Mouse (Mus musculus) left cerebral cortex, adult 6 months (tissue): ENCODE measurements around the gene Olfr1264. TPM values are rescaled to one million over a fixed set of nuclear protein-coding genes. Genes with fewer than 3 reads are reported as not detected.

ENCODE experiments used
- long read RNA-seq, 2 experiments: library from polyadenylated mRNA; unstranded; transcript quantifications; one replicate each; pipeline ENCODE4 v2.0.0; 2019 to 2020
- polyA plus RNA-seq: library from polyadenylated mRNA; unstranded; fragments of <200 nt; fragmentation: Nextera tagmentation; gene quantifications from 2 replicates; pipeline ENCODE4 v1.2.3, GENCODE M21; 2021

Olfr1264 gene
- not detected in 2 replicates for polyA plus RNA-seq
- long read RNA-seq, experiment 1: 0 reads
- long read RNA-seq, experiment 2: 0 reads

GRCm38 (mm10) chr2:90025477-90025876, at the start of gene Olfr1264:
Olfr1264 (minus strand) TSS chr2:90025577.

GRCm38 (mm10) chr2:90063494-90063893, 38.1 kb upstream of the Olfr1264 start, which contains the start of gene Olfr140:
Olfr140 (minus strand) TSS chr2:90063594.

GRCm38 (mm10) chr2:90035037-90035436, 9.7 kb upstream of the Olfr1264 start, which contains the start of gene Olfr1265:
Olfr1265 (plus strand) TSS chr2:90035337.

GRCm38 (mm10) chr2:90011831-90012230, 13.5 kb downstream of the Olfr1264 start, which contains the start of gene Olfr1263:
Olfr1263 (plus strand) TSS chr2:90012131.

GRCm38 (mm10) chr2:89999845-90000244, 25.5 kb downstream of the Olfr1264 start, which contains the start of gene Olfr1262:
Olfr1262 (plus strand) TSS chr2:90000145.

GRCm38 (mm10) chr2:89990921-89991320, 34.5 kb downstream of the Olfr1264 start, which contains the start of gene Olfr1261:
Olfr1261 (plus strand) TSS chr2:89991221.

GRCm38 (mm10) chr2:89974184-89974583, 51.2 kb downstream of the Olfr1264 start, which contains the start of gene Olfr1260:
Olfr1260 (plus strand) TSS chr2:89974340.

Other genes starting within 250 kb of the Olfr1264 start
- not detected in 2 replicates for gene Olfr1254, start 232.0 kb downstream of the Olfr1264 start, polyA plus RNA-seq
- gene Olfr1255, start 213.5 kb downstream of the Olfr1264 start, polyA plus RNA-seq: not detected in 2 replicates
- gene Olfr1256, start 184.0 kb downstream of the Olfr1264 start, polyA plus RNA-seq: not detected in 2 replicates
- not detected in 2 replicates for gene Olfr48, start 177.4 kb downstream of the Olfr1264 start, polyA plus RNA-seq
- gene Olfr1257, start 147.1 kb downstream of the Olfr1264 start, polyA plus RNA-seq: not detected in 2 replicates
- 0.01 TPM in 1 of 2 replicates, not detected in the other for gene Olfr1258, start 98.3 kb downstream of the Olfr1264 start, polyA plus RNA-seq
- not detected in 2 replicates for gene Olfr1259, start 76.9 kb downstream of the Olfr1264 start, polyA plus RNA-seq
- gene Olfr1260, start 51.2 kb downstream of the Olfr1264 start, polyA plus RNA-seq: not detected in 2 replicates
- not detected in 2 replicates for gene Olfr1261, start 34.4 kb downstream of the Olfr1264 start, polyA plus RNA-seq
- not detected in 2 replicates for gene Olfr1262, start 25.4 kb downstream of the Olfr1264 start, polyA plus RNA-seq
- not detected in 2 replicates for gene Olfr1263, start 13.4 kb downstream of the Olfr1264 start, polyA plus RNA-seq
- gene Olfr1265, start 9.8 kb upstream of the Olfr1264 start, polyA plus RNA-seq: not detected in 2 replicates
- gene Olfr140, start 38.0 kb upstream of the Olfr1264 start, polyA plus RNA-seq: not detected in 2 replicates
- gene Olfr1269, start 95.8 kb upstream of the Olfr1264 start, polyA plus RNA-seq: not detected in 2 replicates
- not detected in 2 replicates for gene Olfr32, start 116.7 kb upstream of the Olfr1264 start, polyA plus RNA-seq
- gene Olfr1270, start 127.5 kb upstream of the Olfr1264 start, polyA plus RNA-seq: not detected in 2 replicates
- not detected in 2 replicates for gene Olfr1506, start 198.9 kb upstream of the Olfr1264 start, polyA plus RNA-seq
- not detected in 2 replicates for gene Olfr142, start 232.0 kb upstream of the Olfr1264 start, polyA plus RNA-seq
- gene Olfr1271, start 245.5 kb upstream of the Olfr1264 start, polyA plus RNA-seq: not detected in 2 replicates